Mouse (Mus musculus): ENCODE measurements around the gene Hoxb5.

Hoxb5 gene

DNA sequence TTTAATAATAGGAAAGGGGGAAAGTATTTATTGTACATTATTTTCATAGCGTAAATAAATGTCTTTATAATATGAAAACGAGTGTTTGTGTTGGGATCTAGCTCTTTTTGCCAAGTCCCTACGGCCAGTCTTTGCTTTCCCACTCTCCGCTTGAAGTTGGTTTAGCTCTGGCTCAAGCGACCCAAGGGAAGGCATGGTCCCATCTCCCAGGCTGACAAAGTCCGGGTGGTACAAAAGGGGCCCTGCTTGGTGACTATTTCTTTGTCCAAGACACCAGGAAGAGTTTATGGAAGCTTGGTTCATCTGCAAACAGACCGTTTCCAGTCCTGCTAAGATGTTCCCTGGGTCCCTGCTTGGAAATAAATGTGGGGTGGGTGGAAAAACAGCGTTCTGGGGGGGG, 50.8 kb downstream of the Hoxb5 start:
- WGBS = 9% methylated on average over 8 of the region's 8 CpGs

- WGBS = 3% methylated on average over 25 of the region's 25 CpGs
These were observed 51.2 kb downstream of the Hoxb5 start for GRCm38 (mm10) chr11:96354376-96354775.

DNA sequence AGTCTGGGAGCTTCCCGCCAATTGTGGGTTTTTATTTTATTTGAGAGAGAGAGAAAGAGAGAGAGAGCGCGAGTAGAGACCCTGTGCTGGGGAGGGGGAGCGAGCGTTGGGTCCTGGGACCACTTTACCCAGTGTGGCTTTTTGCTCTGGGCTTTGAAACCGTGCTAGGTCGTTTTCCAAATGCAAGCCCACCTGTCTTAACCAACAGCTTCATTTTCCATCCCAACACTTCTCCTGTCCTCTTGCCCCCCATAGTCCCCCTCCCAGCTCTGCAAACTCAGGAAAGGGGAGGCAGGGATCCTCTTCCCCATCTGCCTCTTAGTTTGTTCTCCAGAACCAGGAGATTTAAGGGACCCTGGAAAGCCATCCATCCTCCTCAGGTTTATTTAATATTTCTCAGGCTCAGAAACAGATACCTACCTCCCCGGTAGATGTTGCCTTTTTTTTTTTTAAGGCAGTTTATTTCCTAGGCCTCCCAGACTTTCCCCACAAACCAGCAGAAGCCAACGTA, 51.7 kb downstream of the Hoxb5 start:
- 6% methylated on average over 9 of the region's 9 CpGs for WGBS
